Mouse (Mus musculus) kidney, adult 2 months (tissue): ENCODE measurements around the gene Cblb.

Source experiments
- CTCF ChIP-seq: fragments of 200-500 bp; conservative IDR thresholded peaks from 2 replicates; pipeline ENCODE4 v1.5.1; 2011; ENCODE audit warnings: low read depth, mild to moderate bottlenecking, control low read depth, low read length, moderate library complexity, mixed read lengths; ENCODE audit not compliant: insufficient read depth, insufficient read length
- POLR2A ChIP-seq: fragments of 200-500 bp; IDR thresholded peaks from one replicate; pipeline ENCODE4 v1.6.1; 2011; ENCODE audit warnings: low read depth, low read length, control low read depth

- TF ChIP-seq CTCF = peak; percentile 31; the same call in 1 of the 2 replicates
- TF ChIP-seq POLR2A = no peak
Measured at GRCm38 (mm10) chr16:52243421-52243973, 212.5 kb downstream of the Cblb start.
